Mouse (Mus musculus): ENCODE measurements around the gene Tmppe.

Tmppe gene

DNA sequence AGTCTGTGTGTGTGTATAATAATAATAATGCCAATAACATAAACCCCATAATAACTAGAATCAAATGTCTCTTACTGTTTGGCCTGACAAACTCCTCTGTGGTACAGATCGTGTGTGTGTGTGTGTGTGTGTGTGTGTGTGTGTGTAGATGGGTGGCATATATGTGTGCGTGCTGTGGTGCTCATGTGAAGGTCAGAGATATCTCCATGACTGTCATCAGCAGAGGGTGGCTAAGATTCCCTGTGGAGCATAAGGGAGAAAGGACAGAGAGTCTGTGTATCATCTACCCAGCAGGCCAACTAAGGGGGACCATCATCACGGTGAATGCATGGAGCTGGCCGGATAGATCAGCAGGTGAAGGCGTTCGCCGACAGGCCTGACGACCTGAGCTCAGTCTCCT lies 46.0 kb downstream of the Tmppe start:
- DNase-seq (ENCODE audit: low spot score), result no peak

DNA sequence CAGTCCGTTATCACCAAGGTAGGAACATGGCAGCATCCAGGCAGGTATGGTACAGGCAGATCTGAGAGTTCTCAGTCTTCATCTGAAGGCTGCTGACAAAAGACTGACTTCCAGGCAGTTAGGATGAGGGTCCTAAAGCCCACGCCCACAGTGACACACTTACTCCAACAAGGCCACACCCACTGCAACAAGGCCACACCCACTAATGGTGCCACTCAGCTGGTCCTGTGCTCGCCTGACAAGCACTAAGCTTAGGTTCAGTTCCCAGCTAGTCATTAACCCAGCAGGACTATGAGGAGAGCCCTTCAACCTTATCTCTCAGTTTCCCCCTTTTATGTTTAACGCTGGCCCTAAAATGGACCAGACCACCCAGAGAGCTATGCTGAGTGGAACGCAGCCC lies 47.8 kb downstream of the Tmppe start:
- DNase-seq (ENCODE audit: low spot score), result no peak

DNA sequence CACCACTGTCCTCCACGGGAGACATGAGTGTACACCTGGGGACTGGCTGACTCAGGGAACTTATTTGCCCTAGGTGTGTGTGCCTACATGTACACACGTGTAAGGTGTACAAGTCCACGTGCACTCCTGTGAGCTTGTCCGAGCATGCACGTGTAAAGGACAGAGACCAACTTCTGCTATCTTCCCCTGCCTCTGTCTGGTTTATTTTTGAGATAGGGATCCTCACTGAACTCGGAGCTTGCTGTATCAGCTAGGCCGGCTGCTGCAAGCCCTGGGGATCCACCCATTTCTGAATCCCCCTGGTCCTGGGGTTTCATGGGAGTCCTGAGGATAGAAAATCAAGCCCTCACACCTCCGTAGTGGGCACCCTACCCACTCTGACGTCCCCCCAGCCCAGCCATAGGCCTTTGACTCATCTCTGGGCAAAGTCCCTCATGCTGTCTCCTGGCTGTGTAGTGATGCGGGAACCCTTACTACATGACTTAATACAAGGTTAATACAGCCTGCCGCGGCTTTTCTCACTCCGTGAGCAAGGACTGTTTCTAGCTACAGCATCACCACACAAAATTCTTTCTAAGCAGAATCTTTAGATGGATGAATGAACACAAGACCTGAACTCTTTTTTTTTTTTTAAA lies 48.3 kb downstream of the Tmppe start:
- DNase-seq (ENCODE audit: low spot score), result no peak

DNA sequence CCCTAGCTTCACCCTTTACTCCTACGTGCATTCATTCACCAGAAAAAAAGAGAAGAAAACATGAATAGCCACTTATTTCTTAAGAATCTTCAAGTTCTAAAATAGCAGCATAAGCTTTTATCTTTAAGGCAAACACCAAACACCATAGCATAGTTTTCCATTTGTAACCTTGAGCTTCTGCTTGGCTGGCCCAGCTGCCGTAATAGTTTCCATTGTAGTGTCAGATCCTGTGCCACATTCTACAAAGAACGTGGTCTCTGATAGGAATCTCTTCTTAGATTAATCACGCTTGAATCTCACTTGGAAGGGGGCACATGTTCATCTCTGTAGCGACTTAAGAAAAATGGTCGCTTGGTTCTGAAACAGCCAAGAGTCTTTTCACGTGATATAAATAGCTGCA lies 50.7 kb downstream of the Tmppe start:
- DNase-seq (ENCODE audit: low spot score), result no peak

DNA sequence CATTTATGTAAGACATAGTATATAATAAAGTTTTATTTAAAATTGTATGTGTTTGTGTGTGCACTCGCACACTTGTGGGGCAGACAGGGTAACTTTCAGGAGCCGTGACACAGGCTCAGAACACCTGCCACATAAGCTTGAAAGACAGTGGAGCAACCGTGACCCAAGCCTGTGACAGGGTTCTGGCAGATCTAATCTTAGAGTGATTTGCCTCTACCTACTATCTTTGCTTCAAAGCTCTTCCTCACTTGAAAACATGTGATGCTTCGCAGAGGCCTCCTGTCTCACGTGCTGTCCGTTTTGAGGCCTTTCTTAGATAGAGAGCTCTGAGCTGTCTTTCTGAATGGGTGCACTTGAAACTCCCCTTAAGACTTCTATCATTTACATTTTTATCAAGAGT lies 51.5 kb downstream of the Tmppe start:
- DNase-seq (ENCODE audit: low spot score), result no peak

DNA sequence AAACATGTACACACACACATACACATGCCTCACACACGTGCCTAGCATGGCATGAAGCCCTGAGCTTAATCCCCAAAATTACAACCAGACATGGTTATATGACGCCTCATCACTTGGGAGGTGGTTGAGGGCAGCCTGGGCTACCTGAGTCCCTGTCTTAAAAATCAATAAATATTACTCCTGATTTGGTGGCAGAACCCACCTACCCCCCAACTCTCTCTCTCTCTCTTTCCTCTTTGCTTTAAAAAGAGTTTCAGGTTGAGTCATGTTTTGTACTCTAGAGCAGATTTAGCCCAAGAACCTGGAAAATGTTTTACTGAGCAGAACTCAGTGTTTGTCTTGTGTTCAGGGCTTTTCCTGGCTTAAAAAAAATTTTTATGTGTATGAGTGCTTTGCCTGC lies 54.5 kb downstream of the Tmppe start:
- DNase-seq (ENCODE audit: low spot score), result no peak
